Mouse (Mus musculus) bone marrow, adult 2 months (tissue): ENCODE measurements around the gene Zfp141. TPM values are rescaled to one million over a fixed set of nuclear protein-coding genes. Genes with fewer than 3 reads are reported as not detected.

Experiments used
- H3K27ac ChIP-seq: fragments of 200-500 bp; 2 replicates; pipeline ENCODE4 v1.5.1; 2012; ENCODE audit warnings: low read depth, mild to moderate bottlenecking, control low read depth, inconsistent platforms, low read length; ENCODE audit not compliant: control insufficient read depth, poor library complexity, insufficient read depth
- H3K4me1 ChIP-seq: fragments of 200-500 bp; 2 replicates; pipeline ENCODE4 v1.6.1; 2011; ENCODE audit warnings: low read length; ENCODE audit not compliant: control insufficient read depth, insufficient read depth
- H3K4me3 ChIP-seq: fragments of 200-500 bp; replicated peaks from 2 replicates; pipeline ENCODE3; 2011; ENCODE audit warnings: mild to moderate bottlenecking, low read depth, low read length, control low read depth; ENCODE audit not compliant: control insufficient read depth
- CTCF ChIP-seq: fragments of 200-500 bp; IDR thresholded peaks from 2 replicates; pipeline ENCODE4 v1.5.1; 2011; ENCODE audit warnings: low read length, control low read depth; ENCODE audit not compliant: control insufficient read depth, insufficient read depth
- POLR2A ChIP-seq: fragments of 200-500 bp; IDR thresholded peaks from 2 replicates; pipeline ENCODE4 v1.6.1; 2011; ENCODE audit warnings: low read depth, mild to moderate bottlenecking, control low read depth, low read length, borderline replicate concordance; ENCODE audit not compliant: control insufficient read depth
- WGBS: fragments of 180-500 bp; shearing (Covaris S2); methylation state at CpG from one replicate; pipeline ENCODE4 v1.1.7; 2018; 5-methylcytosine and 5-hydroxymethylcytosine counted together
- polyA plus RNA-seq: library from polyadenylated mRNA; stranded (reverse); fragments of >200 nt; gene quantifications from 2 replicates; pipeline ENCODE4 v1.2.4, GENCODE M21; 2011; ENCODE audit warnings: low replicate concordance; ENCODE audit not compliant: missing spikeins, insufficient read depth, insufficient read length

The Zfp141 gene
- polyA plus RNA-seq, 1 experiment, result 11.0 TPM

DNA sequence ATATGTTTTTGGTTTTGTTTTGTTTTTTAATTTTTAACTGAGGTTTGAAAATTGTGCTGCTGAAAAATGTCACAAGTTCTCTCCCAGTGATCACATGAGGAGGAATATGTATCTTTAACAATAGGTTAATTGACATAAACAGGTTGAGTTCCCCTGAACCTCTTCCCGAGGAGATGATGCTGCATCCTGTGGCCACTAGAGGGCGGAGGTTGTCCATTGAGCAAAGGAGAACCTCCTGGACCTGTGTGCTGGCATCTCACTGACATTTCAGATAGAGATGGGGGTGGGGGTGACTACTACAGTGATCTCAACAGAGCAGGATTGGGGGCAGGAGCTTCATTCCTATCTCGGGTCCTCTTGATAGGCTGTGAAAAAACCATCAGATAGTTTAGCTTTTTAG, 54.9 kb downstream of the Zfp141 start:
- Histone ChIP-seq H3K27ac (no peak overlapping the region), H3K4me1 (no peaks in the 10 kb centered on the region), H3K4me3 (no peak overlapping the region)
- TF ChIP-seq CTCF (peak; percentile 67), POLR2A (no peak)
- WGBS, result 14% methylated on average over 3 of the region's 3 CpGs

DNA sequence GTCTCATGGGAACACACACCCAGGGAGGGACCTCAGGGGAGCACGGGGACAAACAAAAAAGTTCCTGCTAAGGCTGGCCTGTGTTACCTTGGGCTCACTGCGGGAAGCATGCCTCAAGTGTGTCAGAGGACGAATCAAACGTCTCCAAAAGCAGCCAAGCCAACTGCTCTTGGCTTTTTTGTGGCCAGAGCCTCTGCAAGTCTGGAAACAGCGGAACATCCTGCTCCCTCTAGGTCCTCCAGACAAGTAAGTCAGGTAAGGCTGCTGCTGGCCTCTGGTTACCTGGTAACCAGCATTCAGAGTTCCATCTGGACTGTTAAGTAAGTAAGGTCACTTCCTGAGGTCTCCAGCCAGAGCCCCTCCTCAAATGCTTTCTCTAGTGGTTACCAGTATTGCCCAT, 57.7 kb downstream of the Zfp141 start, which contains the start of gene 4933421I07Rik:
Gene 4933421I07Rik (minus strand): TSS at position 271 of the 400 bp plus-strand sequence.
- Histone ChIP-seq H3K27ac (no peak within 1 kb of the TSS), H3K4me1 (no peaks in the 10 kb centered on the region), H3K4me3 (no peak within 1 kb of the TSS)
- WGBS, result 79% methylated on average over 5 of the region's 5 CpGs
- no peak for TF ChIP-seq POLR2A
- TF ChIP-seq CTCF, result no peak

DNA sequence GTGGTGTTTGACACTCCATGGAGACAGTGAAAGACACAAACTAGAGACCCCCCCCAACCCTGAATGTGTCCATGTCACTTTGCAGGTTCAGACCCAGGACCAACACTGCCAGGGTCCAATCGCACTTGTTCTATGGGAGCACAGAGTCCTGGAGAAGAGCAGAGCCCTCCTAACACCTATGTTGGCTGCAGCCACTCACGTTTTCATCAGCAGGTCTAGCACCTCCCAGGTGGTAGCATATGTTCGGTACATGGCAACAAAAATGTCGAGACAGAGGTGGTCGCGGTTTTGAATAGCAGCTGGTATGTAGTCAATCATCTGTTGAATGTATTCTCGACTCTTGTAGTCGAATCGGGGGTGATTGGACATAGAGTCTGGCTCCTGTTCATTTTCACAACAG, 58.2 kb downstream of the Zfp141 start:
- 83% methylated on average over 9 of the region's 9 CpGs for WGBS
- no peak for TF ChIP-seq CTCF

More for the DNA sequence above, 58.2 kb downstream of the Zfp141 start:
- Histone ChIP-seq H3K4me1 (no peaks in the 10 kb centered on the region), H3K4me3 (no peak overlapping the region), H3K27ac (no peak overlapping the region)

Other genes with a start within 250 kb of the Zfp141 start
- not detected in 2 replicates for gene Vmn2r61, start 245.7 kb downstream of the Zfp141 start, polyA plus RNA-seq
- not detected in 2 replicates for gene 4933421I07Rik, start 57.6 kb downstream of the Zfp141 start, polyA plus RNA-seq
- not detected in 2 replicates for gene Gm21028, start 72.8 kb upstream of the Zfp141 start, polyA plus RNA-seq
- not detected in 2 replicates for gene Zfp977, start 86.8 kb upstream of the Zfp141 start, polyA plus RNA-seq
- 0.70 and 2.3 TPM in 2 replicates for gene Zfp976, start 136.8 kb upstream of the Zfp141 start, polyA plus RNA-seq
- 1.6 and 8.7 TPM in 2 replicates for gene Zfp975, start 187.0 kb upstream of the Zfp141 start, polyA plus RNA-seq
- 1.6 TPM in 1 of 2 replicates, not detected in the other for gene Gm17067, start 221.3 kb upstream of the Zfp141 start, polyA plus RNA-seq